Mouse (Mus musculus) stomach, embryonic 15.5 days (tissue): ENCODE results near the gene Noa1. TPM values are rescaled to one million over a fixed set of nuclear protein-coding genes. Genes with fewer than 3 reads are reported as not detected.

Experiments used
- ATAC-seq: fragments of 200-750 bp; cut with Nextera tagmentation; 2 replicates; pipeline ENCODE4 v1.8.0; 2017; ENCODE audit warnings: low read depth, moderate number of reproducible peaks, moderate TSS enrichment; ENCODE audit not compliant: insufficient read depth, low FRiP score
- H3K27ac ChIP-seq: fragments of 300-500 bp; sonication (generic); 2 replicates; pipeline ENCODE4 v1.5.1; 2015; ENCODE audit warnings: mild to moderate bottlenecking, inconsistent platforms
- H3K27me3 ChIP-seq: fragments of 300-500 bp; sonication (generic); replicated peaks from 2 replicates; pipeline ENCODE4 v1.6.1; 2015; ENCODE audit warnings: inconsistent platforms
- H3K36me3 ChIP-seq: fragments of 300-500 bp; sonication (generic); 2 replicates; pipeline ENCODE4 v1.6.1; 2015; ENCODE audit warnings: inconsistent platforms
- H3K4me1 ChIP-seq: fragments of 300-500 bp; sonication (generic); 2 replicates; pipeline ENCODE4 v1.6.1; 2015; ENCODE audit warnings: inconsistent platforms
- H3K4me2 ChIP-seq: fragments of 300-500 bp; sonication (generic); 2 replicates; pipeline ENCODE4 v1.6.1; 2015; ENCODE audit warnings: mild to moderate bottlenecking, inconsistent platforms
- H3K4me3 ChIP-seq: fragments of 300-500 bp; sonication (generic); replicated peaks from 2 replicates; pipeline ENCODE4 v1.5.1; 2015; ENCODE audit warnings: inconsistent platforms
- H3K9ac ChIP-seq: fragments of 300-500 bp; sonication (generic); 2 replicates; pipeline ENCODE4 v1.6.1; 2015; ENCODE audit warnings: inconsistent platforms
- H3K9me3 ChIP-seq: fragments of 300-500 bp; sonication (generic); 2 replicates; pipeline ENCODE4 v1.6.1; 2016; ENCODE audit warnings: inconsistent platforms
- WGBS: fragments of 180-500 bp; shearing (Covaris S2); methylation state at CpG from one replicate; pipeline ENCODE4 v1.1.7; 2015; 5-methylcytosine and 5-hydroxymethylcytosine counted together
- polyA plus RNA-seq: library from polyadenylated mRNA; unstranded; fragments of >200 nt; fragmentation: Nextera tagmentation; extraction: Ambion mirVana; gene quantifications from 2 replicates; pipeline ENCODE4 v1.2.1, GENCODE M21; 2015

The Noa1 gene
- polyA plus RNA-seq, 1 experiment from 2014 or later, result 32.2 TPM

DNA sequence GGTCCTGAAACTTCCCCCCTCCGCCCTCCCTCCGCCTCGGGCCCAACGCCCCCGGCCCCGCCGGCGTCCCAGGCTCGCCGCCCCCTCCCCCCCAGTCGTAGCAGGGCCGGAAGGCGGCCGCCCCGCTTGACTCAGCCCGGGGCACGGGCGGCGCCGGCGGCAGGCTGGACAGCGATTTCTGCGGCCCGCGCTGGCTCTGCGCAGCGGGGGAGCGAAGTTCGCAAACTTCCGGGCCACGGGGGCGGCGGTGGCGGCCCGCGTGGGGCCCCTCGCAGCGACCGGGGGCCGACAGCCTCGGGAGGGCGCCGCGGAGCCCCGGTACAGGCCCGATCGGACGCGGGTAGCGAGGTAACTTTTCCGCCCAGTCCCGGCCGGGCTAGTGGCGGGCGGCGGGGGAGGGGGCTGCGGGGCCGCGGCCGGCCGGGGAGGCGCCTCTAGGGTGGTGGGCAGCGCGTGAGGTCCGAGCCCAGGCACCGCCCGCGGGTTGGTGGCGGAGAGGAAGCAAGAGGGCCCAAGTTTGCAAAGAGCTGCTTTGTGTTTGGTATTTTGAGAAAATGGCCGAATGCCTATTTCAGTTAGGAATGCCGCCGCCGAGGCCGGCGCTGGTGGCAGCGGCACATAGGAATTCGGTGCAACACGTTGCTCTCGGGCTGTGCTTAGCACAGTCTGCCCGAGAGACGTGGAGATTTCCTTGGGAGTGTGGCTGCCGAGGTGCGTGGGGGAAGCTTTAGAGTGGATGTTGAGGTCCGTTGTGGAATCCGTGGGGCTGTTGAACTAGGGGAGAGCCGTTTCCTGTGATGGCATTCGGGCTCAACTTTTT, 43.6 kb downstream of the Noa1 start:
- H3K36me3 ChIP-seq, result peaks cover 11% of the 10 kb centered on the region
- peak overlapping the region; percentile 67 for H3K9ac ChIP-seq
- H3K4me3 ChIP-seq, result peak overlapping the region; percentile 93
- 0 out of 2 replicates have a peak, but pooled peaks cover 6% of the 10 kb centered on the region for H3K4me1 ChIP-seq
- H3K9me3 ChIP-seq, result no peaks in the 10 kb centered on the region
- peak overlapping the region; percentile 98 for H3K27ac ChIP-seq
- H3K4me2 ChIP-seq, result peak overlapping the region; percentile 72
- WGBS, result under 1% methylated on average over 75 of the region's 87 CpGs
- peak; percentile 58 for ATAC-seq
- no peaks in the 10 kb centered on the region for H3K27me3 ChIP-seq

DNA sequence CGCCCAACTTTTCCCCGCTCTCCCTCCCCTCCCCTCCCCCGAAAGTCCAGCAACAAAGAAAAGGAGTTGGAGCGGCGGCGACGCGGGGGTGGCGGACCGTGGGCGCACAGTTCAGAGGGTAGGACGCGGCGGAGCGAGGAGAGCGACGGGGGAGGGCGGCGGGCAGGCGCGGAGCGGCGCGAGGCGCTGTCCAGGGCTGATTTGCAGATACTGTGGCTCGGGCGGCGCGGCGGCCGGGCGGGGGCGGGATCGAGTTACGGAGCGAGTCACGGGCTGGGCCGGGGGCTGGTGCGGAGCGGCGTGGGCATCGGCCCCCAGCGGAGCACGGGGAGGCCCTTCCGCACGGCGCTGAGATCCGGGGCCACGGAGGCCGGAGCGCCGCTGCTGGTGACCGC, 44.2 kb downstream of the Noa1 start:
- peak overlapping the region; percentile 67 for H3K9ac ChIP-seq
- H3K4me3 ChIP-seq, result peak overlapping the region; percentile 93
- H3K9me3 ChIP-seq, result no peaks in the 10 kb centered on the region
- H3K27me3 ChIP-seq, result no peaks in the 10 kb centered on the region
- H3K36me3 ChIP-seq, result peaks cover 11% of the 10 kb centered on the region
- under 1% methylated on average over 38 of the region's 53 CpGs for WGBS
- peak; percentile 82 for ATAC-seq
- H3K27ac ChIP-seq, result peak overlapping the region; percentile 98
- H3K4me2 ChIP-seq, result peak overlapping the region; percentile 72
- H3K4me1 ChIP-seq, result 0 out of 2 replicates have a peak, but pooled peaks cover 6% of the 10 kb centered on the region

DNA sequence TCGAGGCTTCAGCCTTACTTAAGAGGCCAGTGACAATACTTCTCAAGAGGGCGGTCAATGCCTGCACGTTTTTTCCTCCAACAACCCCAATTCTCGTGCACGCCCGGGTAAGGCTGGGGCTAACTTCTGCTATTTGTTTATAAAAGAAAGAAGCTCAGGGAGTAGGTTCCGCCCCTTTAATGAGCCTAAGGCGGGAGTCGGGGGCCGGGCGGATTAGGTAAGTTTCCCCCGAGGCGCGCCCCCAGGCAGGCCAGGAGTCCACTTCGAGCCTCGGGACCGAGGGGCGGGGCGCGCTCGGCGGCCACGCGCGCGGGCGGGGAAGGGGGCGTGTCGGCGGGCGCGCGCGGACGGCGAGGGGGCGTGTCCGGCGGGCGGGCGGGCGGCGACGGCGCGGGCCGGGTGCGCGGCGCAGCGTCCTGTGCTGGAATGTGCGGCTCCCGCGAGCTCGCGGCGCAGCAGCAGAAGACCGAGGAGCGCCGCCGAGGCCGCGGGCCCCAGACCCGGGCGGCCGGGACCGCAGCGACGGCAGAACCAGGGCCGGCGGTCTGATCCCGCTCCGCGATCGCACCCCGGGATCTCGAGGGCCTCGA, 44.7 kb downstream of the Noa1 start, which contains the start of gene Rest:
Rest (plus strand) TSS at position 411 of the 590 bp plus-strand sequence.
- H3K27me3 ChIP-seq, result no peaks in the 10 kb centered on the region
- peak within 1 kb of the TSS; percentile 93 for H3K4me3 ChIP-seq
- H3K36me3 ChIP-seq, result peaks cover 11% of the 10 kb centered on the region
- H3K9me3 ChIP-seq, result no peaks in the 10 kb centered on the region
- WGBS, result under 1% methylated on average over 71 of the region's 78 CpGs
- peak within 1 kb of the TSS; percentile 98 for H3K27ac ChIP-seq
- H3K4me1 ChIP-seq, result 0 out of 2 replicates have a peak, but pooled peaks cover 6% of the 10 kb centered on the region
- H3K9ac ChIP-seq, result peak within 1 kb of the TSS; percentile 67
- H3K4me2 ChIP-seq, result peak within 1 kb of the TSS; percentile 72
- peak; percentile 86 for ATAC-seq

DNA sequence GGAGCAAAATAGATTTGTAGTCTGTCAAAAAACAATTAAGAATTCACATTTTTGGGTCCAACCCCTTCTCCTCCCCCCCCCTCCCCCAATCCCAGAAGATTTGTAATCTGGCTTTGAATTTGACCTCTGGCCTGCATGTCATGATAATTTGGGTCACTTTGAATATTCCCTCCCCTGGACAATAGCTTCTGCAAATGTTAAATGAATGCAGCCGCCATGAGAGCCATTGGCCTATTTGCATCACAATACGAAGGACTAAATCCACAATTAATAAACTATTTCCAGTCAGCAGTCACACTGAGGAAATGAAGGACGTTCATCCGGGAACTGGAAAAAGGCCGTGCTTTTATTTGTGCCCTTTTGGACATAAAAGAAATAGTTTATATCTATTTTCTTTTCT, 47.8 kb downstream of the Noa1 start:
- Histone ChIP-seq H3K4me3 (no peak overlapping the region), H3K27ac (no peak overlapping the region), H3K36me3 (no peaks in the 10 kb centered on the region), H3K27me3 (no peaks in the 10 kb centered on the region), H3K4me2 (no peak overlapping the region), H3K9ac (no peak overlapping the region), H3K4me1 (no peaks in the 10 kb centered on the region), H3K9me3 (no peaks in the 10 kb centered on the region)
- no peak for ATAC-seq
- 84% methylated on average over 5 of the region's 5 CpGs for WGBS

DNA sequence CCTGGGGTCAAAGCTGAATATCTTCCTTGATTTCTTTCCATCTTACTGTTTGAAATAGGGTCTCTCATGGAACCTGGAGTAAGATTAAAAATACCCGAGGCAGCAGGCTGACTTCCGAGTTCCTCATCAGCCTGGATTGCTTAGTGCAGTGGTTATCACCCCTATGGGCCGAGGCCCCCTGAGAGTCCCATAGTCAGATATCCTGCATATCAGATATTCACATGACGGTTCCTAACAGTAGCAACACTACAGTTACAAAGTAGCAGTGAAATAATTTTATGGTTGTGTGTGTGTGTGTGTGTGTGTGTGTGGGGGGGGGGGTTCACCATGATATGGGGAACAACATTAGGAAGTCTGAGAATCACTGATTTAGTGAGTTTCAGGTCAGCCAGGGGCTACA, 48.7 kb downstream of the Noa1 start:
- H3K27me3 ChIP-seq, result no peaks in the 10 kb centered on the region
- no peak overlapping the region for H3K27ac ChIP-seq
- H3K36me3 ChIP-seq, result no peaks in the 10 kb centered on the region
- no peak overlapping the region for H3K9ac ChIP-seq
- H3K9me3 ChIP-seq, result no peaks in the 10 kb centered on the region
- no peak overlapping the region for H3K4me3 ChIP-seq
- ATAC-seq, result no peak
- no peak overlapping the region for H3K4me2 ChIP-seq
- H3K4me1 ChIP-seq, result no peaks in the 10 kb centered on the region
- WGBS, result 81% methylated on average over 4 of the region's 4 CpGs

DNA sequence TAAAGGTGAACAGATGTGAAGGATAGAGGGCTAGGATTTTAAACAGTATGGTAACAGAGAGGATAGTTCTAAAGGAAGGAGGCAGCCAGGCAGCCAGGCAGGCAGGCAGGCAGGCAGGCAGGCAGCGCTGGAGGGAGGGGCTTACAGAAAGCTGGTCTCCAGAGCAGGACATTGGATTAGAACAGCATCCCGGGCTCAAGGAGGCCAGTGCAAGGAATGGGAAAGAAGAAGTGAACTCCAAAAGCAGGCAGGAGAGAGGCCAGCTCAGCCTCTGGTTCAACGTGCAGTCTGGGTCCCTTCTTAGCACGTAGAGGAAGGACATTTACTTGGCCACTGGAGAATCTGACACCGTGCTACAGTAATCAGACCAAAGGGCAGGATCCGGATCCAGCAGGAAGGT, 49.7 kb downstream of the Noa1 start:
- WGBS, result 51% methylated on average over 6 of the region's 6 CpGs
- H3K4me1 ChIP-seq, result no peaks in the 10 kb centered on the region
- ATAC-seq, result no peak
- H3K9ac ChIP-seq, result no peak overlapping the region
- H3K9me3 ChIP-seq, result no peaks in the 10 kb centered on the region
- no peak overlapping the region for H3K4me2 ChIP-seq
- no peak overlapping the region for H3K27ac ChIP-seq
- H3K36me3 ChIP-seq, result no peaks in the 10 kb centered on the region
- no peaks in the 10 kb centered on the region for H3K27me3 ChIP-seq
- H3K4me3 ChIP-seq, result no peak overlapping the region

DNA sequence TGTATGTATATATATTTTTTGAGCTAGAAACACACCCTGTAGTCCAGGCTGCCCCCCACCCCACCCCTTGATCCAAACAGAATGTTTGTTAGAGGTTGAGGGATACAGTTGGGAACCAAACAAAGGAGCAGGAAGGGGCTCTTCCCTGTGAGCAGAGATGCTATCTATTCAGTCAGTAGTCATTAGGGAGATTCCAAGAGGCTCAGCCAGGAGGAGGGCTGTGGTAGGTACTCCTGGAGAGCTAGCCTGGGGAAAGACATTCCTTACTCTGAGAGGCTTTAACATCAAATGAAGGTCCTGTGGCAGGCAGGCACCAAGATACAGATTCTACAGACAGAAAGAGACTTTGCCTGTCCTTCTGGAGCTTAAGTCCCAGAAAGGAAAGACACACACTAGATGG, 50.6 kb downstream of the Noa1 start:
- no peak overlapping the region for H3K9ac ChIP-seq
- no peak for ATAC-seq
- H3K36me3 ChIP-seq, result no peaks in the 10 kb centered on the region
- no peaks in the 10 kb centered on the region for H3K27me3 ChIP-seq
- H3K4me3 ChIP-seq, result no peak overlapping the region
- H3K27ac ChIP-seq, result no peak overlapping the region
- no peak overlapping the region for H3K4me2 ChIP-seq
- H3K4me1 ChIP-seq, result no peaks in the 10 kb centered on the region
- no peaks in the 10 kb centered on the region for H3K9me3 ChIP-seq

DNA sequence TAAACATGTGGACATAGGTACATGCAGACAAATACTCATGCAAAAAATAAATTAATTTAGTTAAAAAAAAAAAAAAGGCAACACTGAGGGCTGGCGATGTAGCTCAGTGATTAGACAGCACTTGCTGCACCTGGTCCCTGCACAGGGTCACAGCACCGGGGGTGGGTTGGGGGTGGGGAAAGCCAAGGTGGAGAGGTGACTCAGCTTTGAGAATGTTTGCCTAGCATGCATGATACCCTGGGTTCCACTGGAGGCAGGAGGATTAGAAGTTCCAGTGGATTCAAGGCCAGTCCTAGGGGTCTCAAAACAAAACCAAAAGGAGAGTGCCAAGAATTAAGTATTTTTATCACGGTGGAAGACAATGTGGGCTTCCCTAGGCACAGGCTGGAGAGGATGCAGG, 52.3 kb downstream of the Noa1 start:
- Histone ChIP-seq H3K4me3 (no peak overlapping the region), H3K27ac (no peak overlapping the region), H3K9me3 (no peaks in the 10 kb centered on the region), H3K36me3 (no peaks in the 10 kb centered on the region), H3K4me1 (no peaks in the 10 kb centered on the region), H3K27me3 (no peaks in the 10 kb centered on the region), H3K9ac (no peak overlapping the region), H3K4me2 (no peak overlapping the region)
- ATAC-seq, result no peak
- 68% methylated on average over 3 of the region's 3 CpGs for WGBS

DNA sequence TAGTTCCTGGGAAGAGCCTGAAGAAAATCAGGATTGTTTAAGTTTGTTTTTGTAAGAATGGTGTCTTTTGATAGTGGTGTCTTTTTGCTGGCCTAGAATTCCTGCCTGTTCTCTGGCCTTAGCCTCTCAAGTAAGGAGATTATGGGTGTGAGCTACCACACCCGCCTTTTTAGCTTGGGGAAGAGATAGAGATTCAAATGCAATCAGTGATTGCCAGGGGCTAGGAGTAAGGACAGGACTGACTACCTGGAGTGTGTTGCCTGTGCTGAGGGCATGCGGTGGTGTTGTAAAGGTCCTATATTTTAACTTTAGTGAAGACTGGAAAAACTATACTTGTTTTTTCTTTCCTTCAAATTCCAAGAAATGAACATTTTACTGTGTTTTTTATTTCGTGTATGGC, 55.5 kb downstream of the Noa1 start:
- 66% methylated on average over 3 of the region's 3 CpGs for WGBS

DNA sequence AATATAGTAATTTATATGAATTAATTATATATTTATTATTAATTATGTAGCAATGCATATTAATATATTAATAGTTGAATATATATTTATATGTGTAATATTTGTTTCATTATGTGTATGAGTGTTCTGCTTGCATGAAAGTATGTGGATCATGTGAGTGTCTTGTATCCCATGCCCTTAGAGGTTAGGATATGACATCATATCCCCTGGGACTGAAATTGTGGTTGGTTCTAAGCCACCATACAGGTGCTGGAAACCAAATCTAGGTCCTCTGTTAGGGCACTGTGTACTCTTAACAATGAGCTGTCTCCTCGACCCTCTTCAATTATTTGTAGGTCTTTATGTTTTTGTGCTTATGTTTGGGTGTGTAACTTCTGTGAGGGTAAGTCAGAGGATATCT, 56.7 kb downstream of the Noa1 start:
- H3K27me3 ChIP-seq, result no peaks in the 10 kb centered on the region
- no peaks in the 10 kb centered on the region for H3K36me3 ChIP-seq
- H3K9me3 ChIP-seq, result no peaks in the 10 kb centered on the region
- no peak overlapping the region for H3K9ac ChIP-seq
- no peak overlapping the region for H3K27ac ChIP-seq
- H3K4me3 ChIP-seq, result no peak overlapping the region
- WGBS, result 79% methylated on average over 1 of the region's 1 CpGs
- no peaks in the 10 kb centered on the region for H3K4me1 ChIP-seq
- no peak overlapping the region for H3K4me2 ChIP-seq
- ATAC-seq, result no peak

More for the DNA sequence above, 55.5 kb downstream of the Noa1 start:
- Histone ChIP-seq H3K9ac (no peak overlapping the region), H3K4me3 (no peak overlapping the region), H3K36me3 (no peaks in the 10 kb centered on the region), H3K27me3 (no peaks in the 10 kb centered on the region), H3K27ac (no peak overlapping the region), H3K4me1 (no peaks in the 10 kb centered on the region), H3K4me2 (no peak overlapping the region), H3K9me3 (no peaks in the 10 kb centered on the region)
- ATAC-seq, result no peak

DNA sequence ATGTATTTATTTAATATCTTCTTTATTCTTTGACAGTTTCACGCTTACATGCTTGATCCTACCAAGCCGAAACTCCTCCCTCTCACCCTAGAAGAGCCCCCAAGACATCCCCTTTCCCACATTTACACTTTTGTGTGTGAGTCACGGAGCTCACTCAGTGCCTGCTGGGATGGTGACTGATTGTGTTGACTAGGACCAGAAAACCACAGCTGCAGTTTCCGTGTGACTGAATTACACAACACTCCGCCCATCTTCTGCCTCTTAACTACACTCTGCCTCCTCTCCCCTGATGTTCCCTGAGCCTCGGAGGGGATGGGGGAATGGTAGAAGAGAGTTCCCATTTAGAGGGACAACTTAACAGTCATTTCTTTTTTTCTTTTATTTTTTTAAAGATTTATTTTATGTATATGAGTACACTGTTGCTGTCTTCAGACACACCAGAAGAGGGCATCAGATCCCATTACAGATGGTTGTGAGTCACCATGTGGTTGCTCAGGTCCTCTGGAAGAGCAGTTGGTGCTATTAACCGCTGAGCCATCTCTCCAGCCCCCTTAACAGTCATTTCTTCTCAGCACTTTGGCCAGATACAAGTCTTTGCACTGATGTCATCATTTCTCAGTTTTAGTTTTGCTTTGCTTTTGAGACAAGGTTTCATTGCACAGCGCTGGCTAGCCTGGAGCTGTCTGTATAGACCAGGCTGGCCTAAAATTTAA, 57.6 kb downstream of the Noa1 start:
- Histone ChIP-seq H3K27ac (no peak overlapping the region), H3K4me1 (no peaks in the 10 kb centered on the region), H3K9ac (no peak overlapping the region), H3K36me3 (no peaks in the 10 kb centered on the region), H3K4me2 (no peak overlapping the region), H3K9me3 (no peaks in the 10 kb centered on the region), H3K27me3 (no peaks in the 10 kb centered on the region), H3K4me3 (no peak overlapping the region)
- WGBS, result 56% methylated on average over 8 of the region's 8 CpGs
- ATAC-seq, result no peak

DNA sequence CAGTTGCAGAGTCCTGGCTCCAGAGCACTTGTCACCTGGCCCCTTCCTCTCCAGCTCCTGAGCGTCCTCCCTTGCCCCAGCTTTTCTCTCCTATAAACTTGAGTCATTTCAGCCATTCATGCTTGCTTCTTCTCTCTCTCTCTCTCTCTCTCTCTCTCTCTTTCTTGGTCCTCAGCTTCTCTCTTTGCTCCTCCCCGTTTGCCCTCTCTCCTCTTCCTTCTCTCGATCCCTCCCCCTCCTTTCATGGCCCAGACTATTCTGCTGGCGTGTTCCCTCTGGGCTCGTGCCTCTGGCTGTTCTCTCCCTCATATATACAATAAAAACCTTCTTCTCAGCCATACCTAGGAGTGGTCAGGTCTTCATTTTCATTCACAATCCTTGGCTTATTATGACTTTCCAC, 58.2 kb downstream of the Noa1 start:
- Histone ChIP-seq H3K27ac (no peak overlapping the region), H3K4me1 (no peaks in the 10 kb centered on the region), H3K36me3 (no peaks in the 10 kb centered on the region), H3K9ac (no peak overlapping the region), H3K9me3 (no peaks in the 10 kb centered on the region), H3K4me3 (no peak overlapping the region), H3K4me2 (no peak overlapping the region), H3K27me3 (no peaks in the 10 kb centered on the region)
- ATAC-seq, result no peak
- WGBS, result 38% methylated on average over 5 of the region's 5 CpGs
